Mouse (Mus musculus): ENCODE measurements around the gene Serpina3g.
"Not testable (repeated sequence)": the region's sequence is repeated elsewhere in the genome, so short reads cannot be mapped to it uniquely, and the experiment has no call there.

Serpina3g gene

GRCm38 (mm10) chr12:104235915-104236314 lies at the start of gene Serpina3g:
Serpina3g (plus strand) TSS chr12:104236245.
- DNase-seq (ENCODE audit: low spot score) = no peak

DNA sequence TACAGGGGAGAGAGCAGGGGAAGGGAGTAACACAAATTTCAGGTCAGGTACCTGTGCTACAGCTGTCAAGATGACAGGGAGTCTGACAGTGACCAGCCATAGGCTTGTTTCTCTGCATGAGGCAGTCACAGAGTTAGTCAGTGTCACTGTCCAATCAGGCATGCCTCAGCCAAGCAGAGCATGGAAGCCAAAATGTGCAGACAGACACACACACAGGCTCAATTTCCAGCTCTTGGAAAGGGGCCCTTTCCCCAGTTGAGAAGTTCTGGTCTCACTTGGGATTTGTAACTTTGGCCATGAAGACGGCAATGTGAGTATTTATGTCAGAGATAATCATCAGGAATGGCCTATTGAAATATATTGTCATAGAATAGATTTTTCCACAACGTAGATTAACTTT lies 46.8 kb upstream of the Serpina3g start:
- DNase-seq (ENCODE audit: low spot score) = no peak

DNA sequence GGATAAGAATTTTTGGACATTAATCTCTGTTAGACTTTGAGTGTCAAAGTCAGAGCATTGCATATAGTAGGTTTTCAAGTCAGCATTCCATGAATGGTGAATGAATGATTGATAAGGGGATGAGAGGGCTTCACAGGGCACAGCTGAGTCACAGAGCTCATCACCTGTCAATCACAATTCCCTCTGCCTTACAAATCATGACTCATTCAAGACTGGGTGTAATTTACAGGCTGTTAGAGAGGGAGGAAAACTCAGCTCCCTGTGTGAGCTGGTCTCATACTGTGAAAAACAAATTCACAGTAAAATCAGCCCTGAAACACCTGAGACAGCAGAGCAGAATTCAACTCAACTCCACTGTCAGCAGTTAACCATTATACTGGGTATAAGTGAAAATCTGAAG lies 45.2 kb upstream of the Serpina3g start:
- DNase-seq (ENCODE audit: low spot score) = no peak

GRCm38 (mm10) chr12:104209149-104209548 lies 26.9 kb upstream of the Serpina3g start:
- no peak for DNase-seq (ENCODE audit: low spot score)

DNA sequence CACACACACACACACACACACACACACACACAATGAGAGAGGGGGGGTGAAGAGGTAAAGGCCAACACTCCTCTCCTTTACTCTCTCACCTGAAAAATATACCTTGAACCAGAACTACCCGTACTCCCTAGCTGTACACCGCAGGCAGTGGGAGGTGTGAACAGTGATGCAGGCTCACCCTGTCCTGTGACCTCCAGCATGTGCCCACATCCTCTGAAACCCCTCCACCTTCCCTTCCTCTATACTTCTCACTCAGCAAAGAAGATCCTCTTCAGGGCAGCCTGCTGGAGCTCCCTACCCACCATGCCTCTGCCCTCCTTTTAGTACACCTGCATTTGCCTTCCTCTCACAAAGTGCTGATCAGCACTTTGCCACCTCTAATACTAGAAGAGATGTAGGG lies 26.2 kb upstream of the Serpina3g start:
- DNase-seq (ENCODE audit: low spot score) = no peak

GRCm38 (mm10) chr12:104213689-104214444 lies 22.2 kb upstream of the Serpina3g start:
- DNase-seq (ENCODE audit: low spot score) = no peak

GRCm38 (mm10) chr12:104214445-104214753 lies 21.6 kb upstream of the Serpina3g start, which contains the start of gene Serpina3f:
Serpina3f (plus strand) TSS chr12:104214544.
- DNase-seq (ENCODE audit: low spot score) = no peak

- no peak for DNase-seq (ENCODE audit: low spot score)
Observed at GRCm38 (mm10) chr12:104215249-104215648, 20.8 kb upstream of the Serpina3g start.

DNA sequence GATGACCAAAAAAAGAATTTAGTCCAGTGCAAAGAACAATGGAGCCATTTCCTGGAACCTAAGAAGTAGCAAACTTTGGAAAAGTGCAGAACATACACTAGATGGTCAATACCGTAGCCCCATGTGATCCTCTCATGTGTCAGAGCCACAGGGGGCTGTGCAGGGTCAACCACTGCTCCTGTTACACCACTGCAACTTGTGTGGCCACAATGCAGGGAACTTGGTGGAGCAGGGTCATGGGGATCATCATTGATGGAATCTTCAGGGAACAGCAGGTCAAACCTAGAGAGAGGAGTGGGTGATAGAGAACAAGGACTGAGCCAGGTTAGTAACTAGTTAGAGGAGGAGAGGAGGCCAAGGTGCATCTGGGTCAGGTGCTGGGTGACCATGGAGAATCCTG lies 14.4 kb upstream of the Serpina3g start:
- no peak for DNase-seq (ENCODE audit: low spot score)

DNA sequence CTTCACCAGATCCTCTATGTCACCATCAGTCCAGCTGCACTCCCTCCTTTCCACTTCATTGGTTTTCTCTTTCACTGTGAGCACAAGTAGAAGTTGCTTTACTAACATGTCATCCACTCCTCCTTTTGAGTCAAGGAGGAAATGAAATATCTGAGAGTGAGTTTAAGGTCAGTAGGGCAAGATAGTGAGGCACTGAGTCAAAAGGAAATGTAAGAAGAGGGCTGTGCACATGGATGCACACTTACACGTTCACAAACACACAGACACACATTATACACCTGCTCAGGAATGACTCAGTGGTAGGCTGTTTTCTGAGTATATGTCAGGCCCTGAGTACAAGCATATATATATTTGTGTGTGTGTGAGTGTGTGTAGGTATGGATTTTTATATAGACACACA lies 12.4 kb upstream of the Serpina3g start:
- no peak for DNase-seq (ENCODE audit: low spot score)

GRCm38 (mm10) chr12:104224598-104225300 lies 11.3 kb upstream of the Serpina3g start:
- no peak for DNase-seq (ENCODE audit: low spot score)

- no peak for DNase-seq (ENCODE audit: low spot score)
Observed at GRCm38 (mm10) chr12:104230762-104231161, 5.3 kb upstream of the Serpina3g start.

GRCm38 (mm10) chr12:104238048-104238447 lies 2.0 kb downstream of the Serpina3g start:
- not testable (repeated sequence) for DNase-seq (ENCODE audit: low spot score)

- DNase-seq (ENCODE audit: low spot score) = no peak
Observed at GRCm38 (mm10) chr12:104243307-104243706, 7.3 kb downstream of the Serpina3g start.

GRCm38 (mm10) chr12:104245092-104245491 lies 9.0 kb downstream of the Serpina3g start:
- DNase-seq (ENCODE audit: low spot score) = peak; percentile 14

GRCm38 (mm10) chr12:104245595-104245994 lies 9.6 kb downstream of the Serpina3g start:
- DNase-seq (ENCODE audit: low spot score) = no peak

DNA sequence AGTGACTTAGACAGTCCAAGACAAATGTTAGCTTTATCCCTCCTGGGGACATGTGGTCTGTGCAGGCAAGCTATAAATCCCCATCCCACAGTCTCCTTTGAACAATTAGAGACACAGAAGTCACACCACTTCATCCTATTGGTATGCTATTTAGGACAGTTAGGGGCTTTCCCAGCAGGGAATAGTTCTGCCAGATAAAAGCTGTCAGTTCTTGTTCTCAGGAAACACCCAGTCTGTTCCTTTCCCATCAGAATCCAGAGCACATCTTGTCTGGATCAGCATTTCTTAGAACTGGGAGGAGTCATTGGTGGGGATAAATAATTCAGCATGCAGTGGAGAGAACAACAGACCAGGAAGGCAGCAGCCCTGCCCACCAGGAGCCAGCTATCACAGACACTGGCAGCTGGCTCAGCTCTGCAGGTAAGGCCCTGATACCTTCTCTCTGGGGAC lies 11.5 kb downstream of the Serpina3g start:
- no peak for DNase-seq (ENCODE audit: low spot score)

GRCm38 (mm10) chr12:104248231-104248630 lies 12.2 kb downstream of the Serpina3g start:
- DNase-seq (ENCODE audit: low spot score) = no peak

GRCm38 (mm10) chr12:104261041-104261440 lies 25.0 kb downstream of the Serpina3g start:
- DNase-seq (ENCODE audit: low spot score) = no peak

- DNase-seq (ENCODE audit: low spot score) = no peak
Observed at GRCm38 (mm10) chr12:104262863-104263262, 26.8 kb downstream of the Serpina3g start, which contains the start of gene Serpina3i. Serpina3i (plus strand) TSS chr12:104263122.

DNA sequence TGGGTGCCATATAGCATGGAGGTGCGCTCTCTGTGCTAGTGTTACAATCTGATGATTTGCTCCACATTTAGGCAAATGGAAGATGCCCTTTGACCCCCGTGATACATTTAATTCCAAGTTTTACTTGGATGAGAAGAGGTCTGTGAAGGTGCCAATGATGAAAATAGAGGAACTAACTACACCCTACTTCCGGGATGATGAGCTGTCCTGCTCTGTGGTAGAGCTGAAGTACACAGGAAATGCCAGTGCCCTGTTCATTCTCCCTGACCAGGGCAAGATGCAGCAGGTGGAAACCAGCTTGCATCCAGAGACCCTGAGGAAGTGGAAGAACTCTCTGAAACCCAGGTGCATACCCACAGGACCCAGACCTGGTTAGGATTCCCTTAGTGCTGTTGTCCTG lies 30.3 kb downstream of the Serpina3g start:
- DNase-seq (ENCODE audit: low spot score) = no peak

DNA sequence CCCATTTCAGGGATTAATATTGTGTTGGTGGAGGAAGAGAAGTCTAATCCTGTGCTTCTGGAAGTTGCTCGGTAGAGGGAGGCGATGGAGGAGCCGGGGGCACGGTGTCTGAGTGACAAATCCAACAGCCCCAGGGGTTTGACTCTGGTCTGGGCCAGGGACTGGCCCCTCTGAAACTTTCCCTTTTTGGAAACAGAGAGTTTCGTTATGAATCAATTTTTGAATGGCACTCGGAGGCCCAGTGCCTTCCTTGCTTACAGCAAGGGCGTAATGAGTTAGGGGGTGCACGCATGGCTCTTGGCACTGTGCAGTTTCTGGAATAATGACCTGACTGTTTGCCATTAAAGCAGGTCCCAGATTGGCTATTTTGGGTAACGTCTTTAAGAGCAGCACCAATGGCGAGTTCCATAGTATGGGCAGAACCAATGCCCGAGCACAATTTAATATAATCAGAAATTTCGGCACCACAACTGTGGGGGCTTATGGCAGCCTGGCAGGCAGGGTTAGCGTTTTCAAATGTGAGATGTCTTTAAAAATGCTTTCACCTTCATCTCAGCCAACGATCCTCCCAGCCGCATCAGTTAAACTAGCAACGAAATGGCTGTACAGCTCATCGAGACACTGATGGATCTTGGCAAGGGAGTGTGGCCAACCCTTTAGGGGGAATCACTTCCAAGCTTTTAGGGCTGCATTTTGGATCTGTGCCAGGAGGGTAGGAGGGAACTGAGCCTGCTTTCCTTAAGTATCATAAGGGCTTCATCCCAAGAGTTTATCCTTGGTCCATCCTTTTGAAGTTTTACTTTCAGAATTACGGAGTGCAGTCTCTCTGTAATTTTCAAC lies 42.4 kb downstream of the Serpina3g start:
- DNase-seq (ENCODE audit: low spot score) = peak; percentile 1

GRCm38 (mm10) chr12:104279056-104279435 lies 43.0 kb downstream of the Serpina3g start:
- no peak for DNase-seq (ENCODE audit: low spot score)
